Mouse (Mus musculus) embryonic fibroblast, embryonic 13.5 days (primary cell): ENCODE data around the gene 1700017B05Rik. TPM values are rescaled to one million over a fixed set of nuclear protein-coding genes. Genes with fewer than 3 reads are reported as not detected.

Experiments
- H3K27ac ChIP-seq: 2 replicates; pipeline ENCODE4 v1.5.1; 2012; ENCODE audit warnings: low read length, control low read depth, inconsistent platforms; ENCODE audit not compliant: insufficient read depth
- H3K4me1 ChIP-seq: 2 replicates; pipeline ENCODE4 v1.6.1; 2011; ENCODE audit warnings: low read length; ENCODE audit not compliant: control insufficient read depth, insufficient read depth
- H3K4me3 ChIP-seq: 2 replicates; pipeline ENCODE4 v1.5.1; 2011; ENCODE audit warnings: mild to moderate bottlenecking, control low read depth, low read length; ENCODE audit not compliant: insufficient read depth
- CTCF ChIP-seq: IDR thresholded peaks from 2 replicates; pipeline ENCODE4 v1.5.1; 2011; ENCODE audit warnings: mild to moderate bottlenecking, control low read depth, low read length, moderate library complexity, borderline replicate concordance; ENCODE audit not compliant: insufficient read depth
- POLR2A ChIP-seq: IDR thresholded peaks from 2 replicates; pipeline ENCODE4 v1.6.1; 2011; ENCODE audit warnings: low read depth, mild to moderate bottlenecking, control low read depth, low read length, moderate library complexity
- polyA plus RNA-seq: library from polyadenylated mRNA; stranded (reverse); fragments of >200 nt; gene quantifications from 2 replicates; pipeline ENCODE4 v1.2.4, GENCODE M21; 2011; ENCODE audit warnings: low read depth; ENCODE audit not compliant: missing spikeins, insufficient read length

Gene 1700017B05Rik
- polyA plus RNA-seq, 1 experiment: 36.6 TPM

- H3K27ac ChIP-seq: peak overlapping the region; percentile 75
- H3K4me1 ChIP-seq: peaks cover 4% of the 10 kb centered on the region; the same call in 1 of the 2 replicates
- TF ChIP-seq POLR2A: no peak
- no peak for TF ChIP-seq CTCF
- peak overlapping the region; percentile 85 for H3K4me3 ChIP-seq
Measured at GRCm38 (mm10) chr9:57262795-57263684, 628 bp upstream of the 1700017B05Rik start.

- TF ChIP-seq CTCF: no peak
- TF ChIP-seq POLR2A: no peak
- Histone ChIP-seq H3K4me1 (peaks cover 4% of the 10 kb centered on the region; the same call in 1 of the 2 replicates), H3K27ac (peak overlapping the region; percentile 64), H3K4me3 (peak overlapping the region; percentile 85)
Measured at GRCm38 (mm10) chr9:57261516-57261912, 898 bp downstream of the 1700017B05Rik start.

- TF ChIP-seq POLR2A (0 out of 2 replicates have a peak, but pooled peaks have one; percentile 3), CTCF (no peak)
- Histone ChIP-seq H3K27ac (peak overlapping the region; percentile 64), H3K4me3 (peak overlapping the region; percentile 85), H3K4me1 (peaks cover 4% of the 10 kb centered on the region; the same call in 1 of the 2 replicates)
Measured at GRCm38 (mm10) chr9:57260940-57261339, 1.5 kb downstream of the 1700017B05Rik start.

DNA sequence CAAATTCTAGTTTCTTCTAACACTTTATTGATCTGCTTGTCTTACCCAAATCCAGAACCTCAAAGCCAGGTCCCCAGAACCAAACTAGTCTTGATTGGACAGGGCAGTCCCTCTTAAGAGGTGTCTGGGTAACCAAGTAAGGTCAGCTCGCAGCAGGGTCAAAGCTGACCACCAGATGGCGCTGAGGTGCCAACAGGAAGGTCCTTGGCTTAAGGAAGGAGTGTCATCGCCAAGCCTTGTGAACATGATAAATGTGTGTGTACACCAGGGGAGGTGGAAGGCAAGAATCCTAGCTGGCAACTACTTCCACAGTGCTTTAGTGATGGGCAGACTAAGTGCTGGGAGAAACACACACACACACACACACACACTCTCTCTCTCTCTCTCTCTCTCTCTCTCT is 2.7 kb downstream of the 1700017B05Rik start:
- TF ChIP-seq CTCF: peak; percentile 98
- TF ChIP-seq POLR2A: no peak
- Histone ChIP-seq H3K4me3 (no peak overlapping the region), H3K27ac (no peak overlapping the region), H3K4me1 (peaks cover 4% of the 10 kb centered on the region)

- TF ChIP-seq CTCF (no peak), POLR2A (no peak)
- peaks cover 4% of the 10 kb centered on the region for H3K4me1 ChIP-seq
- no peak overlapping the region for H3K4me3 ChIP-seq
- H3K27ac ChIP-seq: no peak overlapping the region
Measured at GRCm38 (mm10) chr9:57257627-57258026, 4.8 kb downstream of the 1700017B05Rik start.

GRCm38 (mm10) chr9:57256861-57257260 is 5.6 kb downstream of the 1700017B05Rik start:
- Histone ChIP-seq H3K4me1 (peaks cover 4% of the 10 kb centered on the region), H3K27ac (no peak overlapping the region), H3K4me3 (no peak overlapping the region)
- no peak for TF ChIP-seq POLR2A
- no peak for TF ChIP-seq CTCF

- Histone ChIP-seq H3K4me3 (no peak overlapping the region), H3K27ac (no peak overlapping the region), H3K4me1 (peaks cover 4% of the 10 kb centered on the region)
- TF ChIP-seq CTCF (no peak), POLR2A (no peak)
Measured at GRCm38 (mm10) chr9:57256309-57256708, 6.1 kb downstream of the 1700017B05Rik start.

- no peak overlapping the region for H3K4me3 ChIP-seq
- no peak overlapping the region for H3K27ac ChIP-seq
- TF ChIP-seq CTCF (no peak), POLR2A (no peak)
- no peaks in the 10 kb centered on the region; the same call in 1 of the 2 replicates for H3K4me1 ChIP-seq
Measured at GRCm38 (mm10) chr9:57254823-57255495, 7.5 kb downstream of the 1700017B05Rik start.

DNA sequence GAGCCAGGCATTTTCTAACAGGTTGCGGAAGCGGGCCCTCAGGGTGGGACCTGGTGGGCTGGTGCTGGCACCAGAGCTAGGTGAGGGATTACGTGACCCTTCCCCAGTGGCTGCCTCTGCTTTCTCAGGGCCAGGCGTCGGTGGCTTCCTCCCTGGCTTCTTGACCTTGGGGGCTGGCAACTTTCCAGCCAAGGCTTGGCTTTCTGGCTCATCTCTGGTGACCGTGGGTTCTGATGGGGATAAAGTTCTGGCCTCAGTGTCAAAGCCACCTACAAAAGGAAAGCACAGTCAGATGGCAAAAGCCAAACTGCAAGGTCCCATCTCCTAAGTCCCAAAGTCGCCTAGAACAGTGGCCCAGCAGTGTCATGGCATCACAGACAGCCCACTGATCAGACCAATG is 8.4 kb downstream of the 1700017B05Rik start:
- H3K4me1 ChIP-seq: no peaks in the 10 kb centered on the region; the same call in 1 of the 2 replicates
- TF ChIP-seq POLR2A (no peak), CTCF (no peak)
- no peak overlapping the region for H3K27ac ChIP-seq
- no peak overlapping the region for H3K4me3 ChIP-seq
